Mouse (Mus musculus): ENCODE measurements at regions not wholly inside any gene's neighbourhood (a gene's known extent, or its start where the extent isn't known, plus 50 kb on each side); places are given as distances from the start of the nearest gene placed in this dataset.

- Histone ChIP-seq H3K9me3 (ENCODE audit: control insufficient read depth, low read length) (no peaks in the 10 kb centered on the region), H3K4me2 (replicated peaks; ENCODE audit: low read depth) (no peak overlapping the region), H3K27me3 (ENCODE audit: control insufficient read depth, insufficient read depth, low read length) (no peaks in the 10 kb centered on the region), H3K27ac (replicated peaks) (no peak overlapping the region), H3K4me3 (ENCODE audit: low read depth, low read length) (no peak overlapping the region), H3K36me3 (ENCODE audit: control insufficient read depth, insufficient read depth, low read length) (no peaks in the 10 kb centered on the region), H3K4me1 (replicated peaks; ENCODE audit: control insufficient read depth, insufficient read depth) (no peaks in the 10 kb centered on the region), H3K9ac (ENCODE audit: low read length) (no peak overlapping the region)
- 75% methylated on average over 5 of the region's 5 CpGs for WGBS
- TF ChIP-seq CTCF (IDR thresholded peaks at IDR 0.05; ENCODE audit: low read depth) (no peak), EP300 (optimal IDR thresholded peaks at IDR 0.05) (no peak)
- ATAC-seq (ENCODE audit: low FRiP score, low TSS enrichment) (no peak), DNase-seq (ENCODE audit: low spot score) (no peak)
These were observed 345.3 kb upstream of the Intu start for GRCm38 (mm10) chr3:40185597-40186320.

GRCm38 (mm10) chr3:40189529-40189928 lies 341.6 kb upstream of the Intu start:
- H3K9ac ChIP-seq (ENCODE audit: low read length): no peak overlapping the region

GRCm38 (mm10) chr3:40190024-40190423 lies 341.1 kb upstream of the Intu start:
- WGBS: 47% methylated on average over 4 of the region's 4 CpGs
- Histone ChIP-seq H3K4me3 (ENCODE audit: low read depth, low read length) (no peak overlapping the region), H3K4me2 (replicated peaks; ENCODE audit: low read depth) (no peak overlapping the region), H3K27ac (replicated peaks) (no peak overlapping the region), H3K9ac (ENCODE audit: low read length) (no peak overlapping the region), H3K9me3 (ENCODE audit: control insufficient read depth, low read length) (no peaks in the 10 kb centered on the region), H3K4me1 (replicated peaks; ENCODE audit: control insufficient read depth, insufficient read depth) (no peaks in the 10 kb centered on the region), H3K36me3 (ENCODE audit: control insufficient read depth, insufficient read depth, low read length) (no peaks in the 10 kb centered on the region), H3K27me3 (ENCODE audit: control insufficient read depth, insufficient read depth, low read length) (no peaks in the 10 kb centered on the region)
- TF ChIP-seq EP300 (optimal IDR thresholded peaks at IDR 0.05): no peak
- no peak for TF ChIP-seq CTCF (IDR thresholded peaks at IDR 0.05; ENCODE audit: low read depth)
- ATAC-seq (ENCODE audit: low FRiP score, low TSS enrichment) (no peak), DNase-seq (ENCODE audit: low spot score) (no peak)

More at GRCm38 (mm10) chr3:40189529-40189928, 341.6 kb upstream of the Intu start:
- H3K9me3 ChIP-seq (ENCODE audit: control insufficient read depth, low read length): no peaks in the 10 kb centered on the region
- H3K4me2 ChIP-seq (replicated peaks; ENCODE audit: low read depth): no peak overlapping the region
- no peaks in the 10 kb centered on the region for H3K36me3 ChIP-seq (ENCODE audit: control insufficient read depth, insufficient read depth, low read length)
- no peak for ATAC-seq (ENCODE audit: low FRiP score, low TSS enrichment)
- DNase-seq (ENCODE audit: low spot score): no peak
- H3K4me3 ChIP-seq (ENCODE audit: low read depth, low read length): no peak overlapping the region
- no peaks in the 10 kb centered on the region for H3K4me1 ChIP-seq (replicated peaks; ENCODE audit: control insufficient read depth, insufficient read depth)
- no peaks in the 10 kb centered on the region for H3K27me3 ChIP-seq (ENCODE audit: control insufficient read depth, insufficient read depth, low read length)
- WGBS: 69% methylated on average over 6 of the region's 6 CpGs
- H3K27ac ChIP-seq (replicated peaks): no peak overlapping the region
- TF ChIP-seq EP300 (optimal IDR thresholded peaks at IDR 0.05) (no peak), CTCF (IDR thresholded peaks at IDR 0.05; ENCODE audit: low read depth) (no peak)

GRCm38 (mm10) chr3:40200174-40200573 lies 330.9 kb upstream of the Intu start:
- Histone ChIP-seq H3K9ac (ENCODE audit: low read length) (no peak overlapping the region), H3K4me3 (ENCODE audit: low read depth, low read length) (no peak overlapping the region), H3K27ac (replicated peaks) (no peak overlapping the region), H3K4me2 (replicated peaks; ENCODE audit: low read depth) (no peak overlapping the region), H3K9me3 (ENCODE audit: control insufficient read depth, low read length) (no peaks in the 10 kb centered on the region), H3K36me3 (ENCODE audit: control insufficient read depth, insufficient read depth, low read length) (no peaks in the 10 kb centered on the region), H3K4me1 (replicated peaks; ENCODE audit: control insufficient read depth, insufficient read depth) (no peaks in the 10 kb centered on the region), H3K27me3 (ENCODE audit: control insufficient read depth, insufficient read depth, low read length) (no peaks in the 10 kb centered on the region)
- TF ChIP-seq EP300 (optimal IDR thresholded peaks at IDR 0.05) (no peak), CTCF (IDR thresholded peaks at IDR 0.05; ENCODE audit: low read depth) (no peak)
- no peak for DNase-seq (ENCODE audit: low spot score)
- WGBS: 77% methylated on average over 4 of the region's 4 CpGs
- ATAC-seq (ENCODE audit: low FRiP score, low TSS enrichment): no peak

- H3K4me2 ChIP-seq (replicated peaks; ENCODE audit: low read depth): no peak overlapping the region
- H3K4me3 ChIP-seq (ENCODE audit: low read depth, low read length): no peak overlapping the region
- H3K27ac ChIP-seq (replicated peaks): no peak overlapping the region
- no peaks in the 10 kb centered on the region for H3K9me3 ChIP-seq (ENCODE audit: control insufficient read depth, low read length)
- H3K36me3 ChIP-seq (ENCODE audit: control insufficient read depth, insufficient read depth, low read length): no peaks in the 10 kb centered on the region
- 80% methylated on average over 4 of the region's 4 CpGs for WGBS
- no peaks in the 10 kb centered on the region for H3K27me3 ChIP-seq (ENCODE audit: control insufficient read depth, insufficient read depth, low read length)
- no peak overlapping the region for H3K9ac ChIP-seq (ENCODE audit: low read length)
- DNase-seq (ENCODE audit: low spot score) (no peak), ATAC-seq (ENCODE audit: low FRiP score, low TSS enrichment) (no peak)
- H3K4me1 ChIP-seq (replicated peaks; ENCODE audit: control insufficient read depth, insufficient read depth): no peaks in the 10 kb centered on the region
- TF ChIP-seq CTCF (IDR thresholded peaks at IDR 0.05; ENCODE audit: low read depth) (no peak), EP300 (optimal IDR thresholded peaks at IDR 0.05) (no peak)
These were observed 324.8 kb upstream of the Intu start for GRCm38 (mm10) chr3:40206326-40206725.

GRCm38 (mm10) chr3:40211793-40212192 lies 319.3 kb upstream of the Intu start:
- Histone ChIP-seq H3K4me1 (replicated peaks; ENCODE audit: control insufficient read depth, insufficient read depth) (no peaks in the 10 kb centered on the region), H3K4me3 (ENCODE audit: low read depth, low read length) (no peak overlapping the region), H3K27ac (replicated peaks) (no peak overlapping the region), H3K9me3 (ENCODE audit: control insufficient read depth, low read length) (no peaks in the 10 kb centered on the region), H3K36me3 (ENCODE audit: control insufficient read depth, insufficient read depth, low read length) (no peaks in the 10 kb centered on the region), H3K9ac (ENCODE audit: low read length) (no peak overlapping the region), H3K27me3 (ENCODE audit: control insufficient read depth, insufficient read depth, low read length) (no peaks in the 10 kb centered on the region), H3K4me2 (replicated peaks; ENCODE audit: low read depth) (no peak overlapping the region)
- ATAC-seq (ENCODE audit: low FRiP score, low TSS enrichment) (no peak), DNase-seq (ENCODE audit: low spot score) (no peak)
- TF ChIP-seq EP300 (optimal IDR thresholded peaks at IDR 0.05) (no peak), CTCF (IDR thresholded peaks at IDR 0.05; ENCODE audit: low read depth) (no peak)

All from stomach, postnatal 0 days (tissue).